Mouse (Mus musculus) forebrain, embryonic 15.5 days (tissue): ENCODE measurements at regions not wholly inside any gene's neighbourhood (a gene's known extent, or its start where the extent isn't known, plus 50 kb on each side); places are given as distances from the start of the nearest gene placed in this dataset.

Experiments
- ATAC-seq: fragments of 200-750 bp; cut with Nextera tagmentation; replicated peaks from 2 replicates; pipeline ENCODE4 v1.8.0; 2017; ENCODE audit warnings: mild to moderate bottlenecking, moderate TSS enrichment, moderate library complexity
- H3K27ac ChIP-seq: fragments of 300-500 bp; sonication (generic); replicated peaks from 2 replicates; pipeline ENCODE4 v1.5.1; 2015; ENCODE audit warnings: mild to moderate bottlenecking, inconsistent platforms
- H3K27me3 ChIP-seq: fragments of 300-500 bp; sonication (generic); 2 replicates; pipeline ENCODE4 v1.6.1; 2015; ENCODE audit warnings: inconsistent platforms
- H3K36me3 ChIP-seq: fragments of 300-500 bp; sonication (generic); 2 replicates; pipeline ENCODE4 v1.6.1; 2015; ENCODE audit warnings: mild to moderate bottlenecking, inconsistent platforms
- H3K4me1 ChIP-seq: fragments of 300-500 bp; sonication (generic); 2 replicates; pipeline ENCODE4 v1.6.1; 2015; ENCODE audit warnings: inconsistent platforms
- H3K4me2 ChIP-seq: fragments of 300-500 bp; sonication (generic); replicated peaks from 2 replicates; pipeline ENCODE4 v1.6.1; 2015; ENCODE audit warnings: mild to moderate bottlenecking, inconsistent platforms
- H3K4me3 ChIP-seq: fragments of 300-500 bp; sonication (generic); 2 replicates; pipeline ENCODE4 v1.5.1; 2015; ENCODE audit warnings: mild to moderate bottlenecking, inconsistent platforms
- H3K9ac ChIP-seq: fragments of 300-500 bp; sonication (generic); replicated peaks from 2 replicates; pipeline ENCODE4 v1.6.1; 2015; ENCODE audit warnings: mild to moderate bottlenecking, inconsistent platforms
- H3K9me3 ChIP-seq: fragments of 300-500 bp; sonication (generic); 2 replicates; pipeline ENCODE4 v1.6.1; 2016; ENCODE audit warnings: inconsistent platforms
- WGBS: fragments of 180-500 bp; shearing (Covaris S2); methylation state at CpG from one replicate; pipeline ENCODE4 v1.1.7; 2015; ENCODE audit warnings: mixed read lengths; 5-methylcytosine and 5-hydroxymethylcytosine counted together

GRCm38 (mm10) chr13:55953426-55953825 lies 117.4 kb upstream of the Pitx1 start:
- no peaks in the 10 kb centered on the region for H3K36me3 ChIP-seq
- no peak overlapping the region for H3K27ac ChIP-seq
- no peaks in the 10 kb centered on the region for H3K27me3 ChIP-seq
- ATAC-seq: no peak
- no peak overlapping the region for H3K4me3 ChIP-seq
- no peaks in the 10 kb centered on the region for H3K4me1 ChIP-seq
- 98% methylated on average over 2 of the region's 2 CpGs for WGBS
- no peaks in the 10 kb centered on the region for H3K9me3 ChIP-seq
- no peak overlapping the region for H3K9ac ChIP-seq
- H3K4me2 ChIP-seq: no peak overlapping the region

- no peak for ATAC-seq
- Histone ChIP-seq H3K36me3 (no peaks in the 10 kb centered on the region), H3K27me3 (no peaks in the 10 kb centered on the region), H3K4me2 (no peak overlapping the region), H3K9ac (no peak overlapping the region), H3K4me3 (no peak overlapping the region), H3K4me1 (no peaks in the 10 kb centered on the region), H3K9me3 (no peaks in the 10 kb centered on the region), H3K27ac (no peak overlapping the region)
- 84% methylated on average over 6 of the region's 6 CpGs for WGBS
Measured at GRCm38 (mm10) chr13:55950773-55951172, 114.8 kb upstream of the Pitx1 start.

- no peak for ATAC-seq
- Histone ChIP-seq H3K36me3 (no peaks in the 10 kb centered on the region), H3K4me3 (no peak overlapping the region), H3K9ac (no peak overlapping the region), H3K4me1 (no peaks in the 10 kb centered on the region), H3K27ac (no peak overlapping the region), H3K4me2 (no peak overlapping the region), H3K9me3 (no peaks in the 10 kb centered on the region), H3K27me3 (no peaks in the 10 kb centered on the region)
- 27% methylated on average over 9 of the region's 9 CpGs for WGBS
Measured at GRCm38 (mm10) chr13:55948591-55948990, 112.6 kb upstream of the Pitx1 start.

- no peak overlapping the region for H3K4me2 ChIP-seq
- no peak overlapping the region for H3K27ac ChIP-seq
- H3K36me3 ChIP-seq: no peaks in the 10 kb centered on the region
- no peaks in the 10 kb centered on the region for H3K27me3 ChIP-seq
- no peak overlapping the region for H3K9ac ChIP-seq
- no peak overlapping the region for H3K4me3 ChIP-seq
- 41% methylated on average over 2 of the region's 2 CpGs for WGBS
- no peaks in the 10 kb centered on the region for H3K4me1 ChIP-seq
- ATAC-seq: no peak
- no peaks in the 10 kb centered on the region for H3K9me3 ChIP-seq
Measured at GRCm38 (mm10) chr13:55948144-55948543, 112.2 kb upstream of the Pitx1 start.

- no peak for ATAC-seq
- Histone ChIP-seq H3K4me2 (no peak overlapping the region), H3K36me3 (no peaks in the 10 kb centered on the region), H3K4me3 (no peak overlapping the region), H3K27me3 (no peaks in the 10 kb centered on the region), H3K9me3 (no peaks in the 10 kb centered on the region), H3K9ac (no peak overlapping the region), H3K4me1 (no peaks in the 10 kb centered on the region), H3K27ac (no peak overlapping the region)
- WGBS: 86% methylated on average over 9 of the region's 9 CpGs
Measured at GRCm38 (mm10) chr13:55937417-55937816, 101.4 kb upstream of the Pitx1 start.

- H3K36me3 ChIP-seq: no peaks in the 10 kb centered on the region
- ATAC-seq: no peak
- H3K27me3 ChIP-seq: no peaks in the 10 kb centered on the region
- no peak overlapping the region for H3K9ac ChIP-seq
- no peak overlapping the region for H3K4me3 ChIP-seq
- no peaks in the 10 kb centered on the region for H3K9me3 ChIP-seq
- H3K27ac ChIP-seq: no peak overlapping the region
- H3K4me2 ChIP-seq: no peak overlapping the region
- WGBS: 89% methylated on average over 9 of the region's 9 CpGs
- H3K4me1 ChIP-seq: no peaks in the 10 kb centered on the region
Measured at GRCm38 (mm10) chr13:55937000-55937399, 101.0 kb upstream of the Pitx1 start.

GRCm38 (mm10) chr13:55930637-55931036 lies 94.6 kb upstream of the Pitx1 start:
- H3K27me3 ChIP-seq: no peaks in the 10 kb centered on the region; the same call in 1 of the 2 replicates
- H3K9ac ChIP-seq: no peak overlapping the region
- no peak overlapping the region for H3K27ac ChIP-seq
- no peak for ATAC-seq
- H3K4me3 ChIP-seq: no peak overlapping the region
- no peaks in the 10 kb centered on the region for H3K4me1 ChIP-seq
- no peaks in the 10 kb centered on the region for H3K36me3 ChIP-seq
- 41% methylated on average over 11 of the region's 11 CpGs for WGBS
- no peak overlapping the region for H3K4me2 ChIP-seq
- no peaks in the 10 kb centered on the region for H3K9me3 ChIP-seq

- Histone ChIP-seq H3K4me1 (no peaks in the 10 kb centered on the region), H3K27me3 (peaks cover 3% of the 10 kb centered on the region; the same call in 1 of the 2 replicates), H3K9me3 (no peaks in the 10 kb centered on the region), H3K4me3 (no peak overlapping the region), H3K9ac (no peak overlapping the region), H3K36me3 (no peaks in the 10 kb centered on the region), H3K4me2 (no peak overlapping the region), H3K27ac (no peak overlapping the region)
- ATAC-seq: no peak
- WGBS: 8% methylated on average over 6 of the region's 6 CpGs
Measured at GRCm38 (mm10) chr13:55929814-55930213, 93.8 kb upstream of the Pitx1 start.

- Histone ChIP-seq H3K9ac (no peak overlapping the region), H3K4me1 (no peaks in the 10 kb centered on the region), H3K27ac (no peak overlapping the region), H3K4me3 (no peak overlapping the region), H3K36me3 (no peaks in the 10 kb centered on the region), H3K4me2 (no peak overlapping the region), H3K27me3 (peaks cover 9% of the 10 kb centered on the region; the same call in 1 of the 2 replicates), H3K9me3 (no peaks in the 10 kb centered on the region)
- no peak for ATAC-seq
- 23% methylated on average over 7 of the region's 7 CpGs for WGBS
Measured at GRCm38 (mm10) chr13:55923505-55924136, 87.6 kb upstream of the Pitx1 start.

GRCm38 (mm10) chr13:55917316-55917715 lies 81.3 kb upstream of the Pitx1 start:
- no peak overlapping the region for H3K4me2 ChIP-seq
- H3K27ac ChIP-seq: no peak overlapping the region
- H3K9me3 ChIP-seq: no peaks in the 10 kb centered on the region
- H3K27me3 ChIP-seq: peaks cover 15% of the 10 kb centered on the region; the same call in 1 of the 2 replicates
- H3K9ac ChIP-seq: no peak overlapping the region
- no peak overlapping the region for H3K4me3 ChIP-seq
- WGBS: 94% methylated on average over 12 of the region's 12 CpGs
- no peak for ATAC-seq
- peaks cover 6% of the 10 kb centered on the region for H3K4me1 ChIP-seq
- no peaks in the 10 kb centered on the region for H3K36me3 ChIP-seq

GRCm38 (mm10) chr13:55912271-55912711 lies 76.3 kb upstream of the Pitx1 start:
- Histone ChIP-seq H3K27ac (no peak overlapping the region), H3K27me3 (peaks cover 15% of the 10 kb centered on the region; the same call in 1 of the 2 replicates), H3K4me1 (peaks cover 11% of the 10 kb centered on the region), H3K4me2 (no peak overlapping the region), H3K9me3 (no peaks in the 10 kb centered on the region), H3K4me3 (no peak overlapping the region), H3K36me3 (no peaks in the 10 kb centered on the region), H3K9ac (no peak overlapping the region)
- 27% methylated on average over 13 of the region's 13 CpGs for WGBS
- ATAC-seq: peak; percentile 55; the same call in 1 of the 2 replicates

- H3K27me3 ChIP-seq: peaks cover 5% of the 10 kb centered on the region; the same call in 1 of the 2 replicates
- no peaks in the 10 kb centered on the region for H3K9me3 ChIP-seq
- H3K4me3 ChIP-seq: no peak overlapping the region
- no peak overlapping the region for H3K4me2 ChIP-seq
- H3K27ac ChIP-seq: no peak overlapping the region
- 10% methylated on average over 5 of the region's 5 CpGs for WGBS
- H3K4me1 ChIP-seq: peaks cover 11% of the 10 kb centered on the region
- no peaks in the 10 kb centered on the region for H3K36me3 ChIP-seq
- no peak for ATAC-seq
- no peak overlapping the region for H3K9ac ChIP-seq
Measured at GRCm38 (mm10) chr13:55909941-55910340, 73.9 kb upstream of the Pitx1 start.

- H3K36me3 ChIP-seq: no peaks in the 10 kb centered on the region
- H3K9ac ChIP-seq: no peak overlapping the region
- peaks cover 7% of the 10 kb centered on the region for H3K4me1 ChIP-seq
- H3K4me3 ChIP-seq: no peak overlapping the region
- ATAC-seq: no peak
- no peaks in the 10 kb centered on the region for H3K9me3 ChIP-seq
- H3K4me2 ChIP-seq: no peak overlapping the region
- 85% methylated on average over 4 of the region's 4 CpGs for WGBS
- no peak overlapping the region for H3K27ac ChIP-seq
- H3K27me3 ChIP-seq: no peaks in the 10 kb centered on the region
Measured at GRCm38 (mm10) chr13:55904884-55905283, 68.9 kb upstream of the Pitx1 start.
